Mouse (Mus musculus): ENCODE results near the gene Pcsk1n. TPM values are rescaled to one million over a fixed set of nuclear protein-coding genes. Genes with fewer than 3 reads are reported as not detected.

The Pcsk1n gene
- polyA plus RNA-seq, 1 experiment from 2014 or later = 0.66 TPM

DNA sequence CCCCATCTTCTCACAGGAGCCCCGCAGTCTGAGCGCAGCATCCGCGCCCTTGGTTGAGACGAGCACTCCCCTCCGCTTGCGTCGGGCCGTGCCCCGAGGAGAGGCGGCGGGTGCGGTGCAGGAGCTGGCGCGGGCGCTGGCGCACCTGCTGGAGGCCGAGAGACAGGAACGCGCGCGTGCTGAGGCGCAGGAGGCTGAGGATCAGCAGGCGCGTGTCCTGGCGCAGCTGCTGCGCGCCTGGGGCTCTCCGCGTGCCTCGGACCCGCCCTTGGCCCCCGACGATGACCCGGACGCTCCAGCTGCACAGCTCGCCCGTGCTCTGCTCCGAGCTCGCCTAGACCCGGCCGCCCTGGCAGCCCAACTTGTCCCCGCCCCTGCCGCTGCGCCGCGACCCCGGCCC lies 2.4 kb downstream of the Pcsk1n start:
- no peaks in the 10 kb centered on the region for H3K9me3 ChIP-seq (ENCODE audit: low read depth, low read length)
- no peak overlapping the region for H3K9ac ChIP-seq
- peaks cover 62% of the 10 kb centered on the region for H3K27me3 ChIP-seq (ENCODE audit: insufficient read depth, low read length)
- H3K4me2 ChIP-seq = peak overlapping the region; percentile 46
- H3K4me3 ChIP-seq (ENCODE audit: low read depth, low read length) = peak overlapping the region; percentile 19
- ATAC-seq (ENCODE audit: insufficient read depth) (no peak), DNase-seq (no peak)
- no peaks in the 10 kb centered on the region for H3K36me3 ChIP-seq (ENCODE audit: insufficient read depth)
- H3K27ac ChIP-seq (ENCODE audit: low read depth) = no peak overlapping the region
- 7% methylated on average over 37 of the region's 48 CpGs for WGBS
- H3K4me1 ChIP-seq (ENCODE audit: insufficient read depth) = no peaks in the 10 kb centered on the region
- TF ChIP-seq CTCF (IDR thresholded peaks at IDR 0.05; ENCODE audit: low read depth) = no peak

DNA sequence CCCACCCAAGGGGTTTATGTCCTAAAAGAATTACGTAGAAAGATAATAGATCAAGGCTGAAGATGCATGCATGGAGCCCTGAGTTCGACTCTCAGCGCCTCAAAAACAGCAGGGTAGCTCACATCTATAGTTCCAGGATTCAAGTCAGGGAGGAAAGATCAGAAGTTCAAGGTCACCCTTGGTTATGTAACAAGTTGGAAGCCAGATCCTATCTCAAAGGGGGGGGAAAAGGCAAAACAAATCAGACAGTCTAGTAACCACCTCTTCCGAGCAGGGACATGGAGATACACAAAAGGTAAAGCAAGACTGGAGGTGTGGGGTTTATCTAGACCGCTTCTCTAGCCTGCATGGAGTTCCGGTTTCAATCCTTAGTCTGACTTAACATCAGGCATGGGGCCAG lies 6.6 kb downstream of the Pcsk1n start:
- Histone ChIP-seq H3K4me3 (ENCODE audit: low read depth, low read length) (no peak overlapping the region), H3K9ac (no peak overlapping the region), H3K9me3 (ENCODE audit: low read depth, low read length) (no peaks in the 10 kb centered on the region), H3K27ac (ENCODE audit: low read depth) (no peak overlapping the region), H3K27me3 (ENCODE audit: insufficient read depth, low read length) (peaks cover 60% of the 10 kb centered on the region), H3K36me3 (ENCODE audit: insufficient read depth) (0 out of 2 replicates have a peak, but pooled peaks cover 7% of the 10 kb centered on the region), H3K4me1 (ENCODE audit: insufficient read depth) (no peaks in the 10 kb centered on the region), H3K4me2 (no peak overlapping the region)
- 61% methylated on average over 6 of the region's 6 CpGs for WGBS
- DNase-seq (no peak), ATAC-seq (ENCODE audit: insufficient read depth) (no peak)
- TF ChIP-seq CTCF (IDR thresholded peaks at IDR 0.05; ENCODE audit: low read depth) = no peak

DNA sequence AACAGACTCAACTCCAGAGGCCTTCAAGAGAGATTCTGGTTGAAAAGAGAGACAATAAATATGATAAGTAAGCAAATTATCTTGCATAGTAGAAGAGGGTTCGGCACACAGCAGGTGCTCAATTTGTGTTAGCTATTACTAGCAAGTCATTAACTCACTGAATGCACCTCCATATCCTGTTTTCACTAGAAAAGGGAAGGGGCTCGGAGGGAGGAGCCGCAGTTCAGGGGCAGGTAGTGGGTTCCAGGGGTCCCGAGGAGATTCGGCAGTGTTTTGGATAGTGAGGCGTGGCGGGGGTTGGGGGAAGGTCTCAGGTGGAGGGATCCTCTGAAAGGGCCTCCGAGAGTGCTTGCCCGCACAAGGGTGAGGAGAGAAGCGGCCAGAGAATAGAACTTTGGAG lies 7.5 kb downstream of the Pcsk1n start:
- ATAC-seq (ENCODE audit: insufficient read depth) = no peak
- no peak overlapping the region for H3K9ac ChIP-seq
- no peaks in the 10 kb centered on the region for H3K4me1 ChIP-seq (ENCODE audit: insufficient read depth)
- no peak overlapping the region for H3K27ac ChIP-seq (ENCODE audit: low read depth)
- H3K36me3 ChIP-seq (ENCODE audit: insufficient read depth) = 0 out of 2 replicates have a peak, but pooled peaks cover 13% of the 10 kb centered on the region
- 16% methylated on average over 10 of the region's 10 CpGs for WGBS
- no peak overlapping the region for H3K4me2 ChIP-seq
- TF ChIP-seq CTCF (IDR thresholded peaks at IDR 0.05; ENCODE audit: low read depth) = no peak
- DNase-seq = no peak
- peaks cover 53% of the 10 kb centered on the region for H3K27me3 ChIP-seq (ENCODE audit: insufficient read depth, low read length)
- no peaks in the 10 kb centered on the region for H3K9me3 ChIP-seq (ENCODE audit: low read depth, low read length)
- H3K4me3 ChIP-seq (ENCODE audit: low read depth, low read length) = no peak overlapping the region

DNA sequence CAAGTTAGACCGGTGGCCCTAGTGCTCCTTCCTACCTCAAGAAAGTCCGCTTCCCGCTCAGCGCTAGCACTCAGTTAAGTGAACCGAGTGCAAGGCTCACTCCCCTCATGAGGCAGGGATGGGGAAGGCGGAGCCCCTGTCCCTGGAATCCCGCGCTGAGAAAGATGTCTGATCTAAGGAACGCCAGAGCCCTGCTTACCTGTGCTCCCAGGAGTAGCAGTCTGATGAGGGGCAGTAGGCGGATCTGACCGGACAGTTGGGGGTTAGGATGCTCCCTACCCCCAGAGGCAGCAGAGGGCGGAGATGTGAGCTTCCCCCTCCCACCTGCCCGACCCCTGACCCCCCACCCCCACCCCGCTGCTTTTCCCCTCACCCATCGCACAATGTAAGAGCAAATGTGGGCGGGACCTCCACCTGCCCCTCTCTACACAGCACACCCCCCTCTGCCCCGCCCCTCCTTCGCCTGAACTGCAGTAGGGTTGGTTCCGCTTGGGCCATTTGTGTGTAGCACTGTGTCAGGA lies 8.7 kb downstream of the Pcsk1n start, which contains the start of gene Eras:
Gene Eras (minus strand): TSS at position 338 of the 521 bp plus-strand sequence.
- TF ChIP-seq CTCF (IDR thresholded peaks at IDR 0.05; ENCODE audit: low read depth) = no peak
- ATAC-seq (ENCODE audit: insufficient read depth) (no peak), DNase-seq (no peak)
- no peak within 1 kb of the TSS for H3K9ac ChIP-seq
- no peak within 1 kb of the TSS for H3K4me2 ChIP-seq
- H3K4me1 ChIP-seq (ENCODE audit: insufficient read depth) = no peaks in the 10 kb centered on the region
- H3K27ac ChIP-seq (ENCODE audit: low read depth) = no peak within 1 kb of the TSS
- 11% methylated on average over 14 of the region's 19 CpGs for WGBS
- H3K27me3 ChIP-seq (ENCODE audit: insufficient read depth, low read length) = peaks cover 41% of the 10 kb centered on the region
- 0 out of 2 replicates have a peak, but pooled peaks cover 13% of the 10 kb centered on the region for H3K36me3 ChIP-seq (ENCODE audit: insufficient read depth)
- no peak within 1 kb of the TSS for H3K4me3 ChIP-seq (ENCODE audit: low read depth, low read length)
- no peaks in the 10 kb centered on the region for H3K9me3 ChIP-seq (ENCODE audit: low read depth, low read length)

DNA sequence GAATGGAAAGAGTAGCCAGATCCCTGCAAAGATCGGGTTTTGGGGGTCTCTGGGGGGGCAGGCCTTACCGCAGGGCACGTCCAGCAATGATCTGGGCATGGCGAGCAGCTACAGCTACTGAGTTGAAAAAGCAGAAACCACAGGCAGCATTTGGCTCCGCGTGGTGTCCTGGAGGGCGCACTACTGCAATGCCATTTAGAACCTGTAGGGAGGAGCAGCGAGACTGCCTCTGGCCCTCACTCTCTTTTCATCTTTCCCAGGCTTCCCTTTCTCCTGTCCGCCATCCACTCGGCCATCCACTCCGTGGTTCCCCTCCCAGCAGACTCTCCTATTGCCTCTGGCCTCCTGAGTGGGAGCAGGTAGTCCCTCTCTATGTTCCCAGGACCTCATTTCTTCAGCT lies 17.3 kb downstream of the Pcsk1n start:
- Histone ChIP-seq H3K4me2 (no peak overlapping the region), H3K9me3 (ENCODE audit: low read depth, low read length) (no peaks in the 10 kb centered on the region), H3K4me1 (ENCODE audit: insufficient read depth) (no peaks in the 10 kb centered on the region), H3K9ac (no peak overlapping the region), H3K36me3 (ENCODE audit: insufficient read depth) (0 out of 2 replicates have a peak, but pooled peaks cover under 1% of the 10 kb centered on the region), H3K27me3 (ENCODE audit: insufficient read depth, low read length) (no peaks in the 10 kb centered on the region), H3K27ac (ENCODE audit: low read depth) (no peak overlapping the region), H3K4me3 (ENCODE audit: low read depth, low read length) (no peak overlapping the region)
- peak; percentile 35; the same call in 1 of the 2 replicates for TF ChIP-seq CTCF (IDR thresholded peaks at IDR 0.05; ENCODE audit: low read depth)
- ATAC-seq (ENCODE audit: insufficient read depth) (no peak), DNase-seq (no peak)
- WGBS = 52% methylated on average over 11 of the region's 11 CpGs

DNA sequence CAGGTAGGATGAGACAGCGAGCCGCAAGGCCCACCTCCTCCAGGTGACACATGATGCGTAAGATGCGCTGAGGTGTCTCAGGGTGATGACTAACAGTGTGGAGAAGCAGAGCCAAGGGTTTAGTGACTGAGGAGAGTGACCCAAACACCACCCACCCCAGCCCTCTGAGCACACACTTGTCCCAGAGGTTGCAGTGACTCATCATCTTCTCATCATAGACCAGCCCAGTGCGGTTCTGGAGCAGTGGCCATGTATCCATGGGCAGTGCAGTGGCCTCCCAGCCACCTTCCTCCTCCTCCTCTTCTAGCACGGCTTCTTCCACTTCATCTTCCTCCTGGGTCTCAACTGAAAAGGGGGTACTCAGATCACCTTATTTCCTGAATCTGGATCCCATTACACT lies 18.0 kb downstream of the Pcsk1n start:
- TF ChIP-seq CTCF (IDR thresholded peaks at IDR 0.05; ENCODE audit: low read depth) = no peak
- no peak overlapping the region for H3K27ac ChIP-seq (ENCODE audit: low read depth)
- DNase-seq (no peak), ATAC-seq (ENCODE audit: insufficient read depth) (no peak)
- 94% methylated on average over 6 of the region's 6 CpGs for WGBS
- H3K4me3 ChIP-seq (ENCODE audit: low read depth, low read length) = no peak overlapping the region
- H3K4me1 ChIP-seq (ENCODE audit: insufficient read depth) = no peaks in the 10 kb centered on the region
- no peak overlapping the region for H3K4me2 ChIP-seq
- H3K27me3 ChIP-seq (ENCODE audit: insufficient read depth, low read length) = no peaks in the 10 kb centered on the region
- no peak overlapping the region for H3K9ac ChIP-seq
- H3K36me3 ChIP-seq (ENCODE audit: insufficient read depth) = no peaks in the 10 kb centered on the region
- no peaks in the 10 kb centered on the region for H3K9me3 ChIP-seq (ENCODE audit: low read depth, low read length)

DNA sequence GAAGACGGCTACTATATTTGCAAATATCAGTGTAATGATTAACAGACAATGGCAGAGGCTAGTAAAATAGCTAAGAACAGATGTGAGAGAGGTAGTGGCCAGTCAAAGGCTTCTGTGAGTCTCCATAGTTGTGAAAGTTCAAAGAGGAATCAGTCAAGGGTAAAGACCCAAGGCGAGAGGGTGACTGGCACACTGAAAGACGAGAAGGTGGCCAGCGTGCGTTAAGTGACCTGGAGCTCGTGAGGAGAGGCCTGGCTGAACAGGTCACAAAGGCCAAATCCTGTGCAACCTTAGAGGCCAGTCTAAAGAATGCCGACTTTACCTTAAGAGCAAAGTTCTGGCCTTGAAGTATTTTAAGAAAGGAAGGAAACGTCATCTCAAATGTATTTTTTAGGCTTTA lies 26.0 kb downstream of the Pcsk1n start:
- no peaks in the 10 kb centered on the region for H3K9me3 ChIP-seq (ENCODE audit: low read depth, low read length)
- no peak overlapping the region for H3K27ac ChIP-seq (ENCODE audit: low read depth)
- H3K4me1 ChIP-seq (ENCODE audit: insufficient read depth) = no peaks in the 10 kb centered on the region
- no peaks in the 10 kb centered on the region for H3K27me3 ChIP-seq (ENCODE audit: insufficient read depth, low read length)
- no peaks in the 10 kb centered on the region for H3K36me3 ChIP-seq (ENCODE audit: insufficient read depth)
- no peak overlapping the region for H3K9ac ChIP-seq
- H3K4me2 ChIP-seq = no peak overlapping the region
- 72% methylated on average over 8 of the region's 8 CpGs for WGBS
- no peak overlapping the region for H3K4me3 ChIP-seq (ENCODE audit: low read depth, low read length)
- DNase-seq = no peak
- no peak for TF ChIP-seq CTCF (IDR thresholded peaks at IDR 0.05; ENCODE audit: low read depth)
- no peak for ATAC-seq (ENCODE audit: insufficient read depth)
